Mouse (Mus musculus) ES-E14 (cell line): ENCODE data around the gene Socs3. TPM values are rescaled to one million over a fixed set of nuclear protein-coding genes. Genes with fewer than 3 reads are reported as not detected.

Source experiments
- DNase-seq: peaks from one replicate; pipeline ENCODE4 v3.0.0-alpha.2; 2013; ENCODE audit warnings: low read depth, low spot score
- H3K27ac ChIP-seq: 2 replicates; pipeline ENCODE4 v1.5.1; 2012; ENCODE audit warnings: low read depth, mild to moderate bottlenecking, low read length, moderate library complexity, mixed read lengths; ENCODE audit not compliant: poor library complexity, insufficient read depth, severe bottlenecking
- H3K36me3 ChIP-seq: 2 replicates; pipeline ENCODE4 v1.6.1; 2012; ENCODE audit warnings: mild to moderate bottlenecking, low read length, moderate library complexity, mixed read lengths; ENCODE audit not compliant: control insufficient read depth, poor library complexity, insufficient read depth, severe bottlenecking
- H3K4me1 ChIP-seq, 2 experiments: fragments of 150-350 bp in 1 of 2; sonication (generic) in 1 of 2; 2 replicates each; pipeline ENCODE4 v1.6.1; 2012; ENCODE audit warnings: low read length in 2 of 2, mild to moderate bottlenecking in 1 of 2, mixed read lengths in 1 of 2; ENCODE audit not compliant: control insufficient read depth in 2 of 2, insufficient read depth in 2 of 2, poor library complexity in 1 of 2
- H3K4me3 ChIP-seq, 2 experiments: fragments of 150-350 bp in 1 of 2; sonication (generic) in 1 of 2; 2 replicates each; pipeline ENCODE4 v1.5.1; 2012; ENCODE audit warnings: low read length in 2 of 2, low read depth in 1 of 2, mild to moderate bottlenecking in 1 of 2, mixed read lengths in 1 of 2; ENCODE audit not compliant: insufficient read depth in 1 of 2, poor library complexity in 1 of 2, severe bottlenecking in 1 of 2
- H3K9ac ChIP-seq: 2 replicates; pipeline ENCODE4 v1.6.1; 2012; ENCODE audit warnings: low read depth, mild to moderate bottlenecking, low read length, mixed read lengths; ENCODE audit not compliant: poor library complexity, insufficient read depth, severe bottlenecking
- H3K9me3 ChIP-seq: fragments of 150-350 bp; sonication (generic); 2 replicates; pipeline ENCODE4 v1.6.1; 2012; ENCODE audit warnings: low read depth, mild to moderate bottlenecking, low read length; ENCODE audit not compliant: control insufficient read depth, insufficient read depth
- CHD2 ChIP-seq: IDR thresholded peaks from 2 replicates; pipeline ENCODE4 v1.6.1; 2014; ENCODE audit warnings: mild to moderate bottlenecking, low read depth, low read length, inconsistent platforms
- HCFC1 ChIP-seq: IDR thresholded peaks from 2 replicates; pipeline ENCODE4 v1.6.1; 2012; ENCODE audit warnings: low read length, inconsistent platforms, borderline replicate concordance; ENCODE audit not compliant: insufficient read depth
- MAFK ChIP-seq: IDR thresholded peaks from 2 replicates; pipeline ENCODE4 v1.6.1; 2014; ENCODE audit warnings: mild to moderate bottlenecking, low read depth, low read length, inconsistent platforms; ENCODE audit not compliant: insufficient read depth
- ZC3H11A ChIP-seq: IDR thresholded peaks from 2 replicates; pipeline ENCODE4 v1.6.1; 2012; ENCODE audit warnings: low read depth, mild to moderate bottlenecking, inconsistent platforms, low read length, borderline replicate concordance
- ZNF384 ChIP-seq: IDR thresholded peaks from 2 replicates; pipeline ENCODE4 v1.6.1; 2012; ENCODE audit warnings: low read depth, low read length, inconsistent platforms
- in situ Hi-C, 2 experiments: fragments of 600-800 bp; cut with MboI; formaldehyde crosslinking; loops; one replicate each; pipeline ENCODE4 v1.15.1; 2025; ENCODE audit warnings: low sequenced_read_pairs in 2 of 2, inconsistent platforms in 1 of 2; ENCODE audit not compliant: unreplicated experiment in 2 of 2
- total RNA-seq: library from RNA; depleted of rRNA; stranded (reverse); fragments of 300-350 nt; gene quantifications from 2 replicates; pipeline ENCODE4 v1.2.3, GENCODE M21; 2012; rRNA removed

Socs3 gene
- total RNA-seq, result 69.8 and 78.6 TPM in 2 replicates

- peak within 1 kb of the TSS; percentile 89 for H3K27ac ChIP-seq
- no peak for TF ChIP-seq HCFC1
- TF ChIP-seq CHD2, result no peak
- TF ChIP-seq MAFK, result 0 out of 2 replicates have a peak, but pooled peaks have one; percentile 43
- peak; percentile 41; the same call in 1 of the 2 replicates for TF ChIP-seq ZC3H11A
- no peak for TF ChIP-seq ZNF384
- peaks cover 25 to 42% of the 10 kb centered on the region in 2 experiments for H3K4me1 ChIP-seq
- peak within 1 kb of the TSS; percentile 82 to 87 for H3K4me3 ChIP-seq
- peak; percentile 95 for DNase-seq
- no peaks in the 10 kb centered on the region for H3K9me3 ChIP-seq
- in situ Hi-C loops, result no loop called here
- peak within 1 kb of the TSS; percentile 90 for H3K9ac ChIP-seq
- peaks cover 27% of the 10 kb centered on the region for H3K36me3 ChIP-seq
These were observed at the start of gene Socs3 for GRCm38 (mm10) chr11:117969945-117970872. Socs3 (minus strand) TSS chr11:117970047.

GRCm38 (mm10) chr11:118018328-118018727, 48.5 kb upstream of the Socs3 start:
- in situ Hi-C loops, result no loop called here
- Histone ChIP-seq H3K27ac (no peak overlapping the region), H3K36me3 (peaks cover 37% of the 10 kb centered on the region), H3K4me1 (peaks cover 10 to 17% of the 10 kb centered on the region in 2 experiments; a peak in 3 of 4 replicates), H3K9me3 (no peaks in the 10 kb centered on the region), H3K4me3 (no peak overlapping the region), H3K9ac (no peak overlapping the region)
- TF ChIP-seq ZC3H11A, result peak; percentile 86; the same call in 1 of the 2 replicates
- no peak for TF ChIP-seq CHD2
- DNase-seq, result peak; percentile 51

- Histone ChIP-seq H3K4me3 (no peak overlapping the region), H3K9me3 (no peaks in the 10 kb centered on the region), H3K9ac (no peak overlapping the region), H3K4me1 (peaks cover 31 to 33% of the 10 kb centered on the region in 2 experiments), H3K36me3 (peaks cover 24% of the 10 kb centered on the region), H3K27ac (no peak overlapping the region)
- no peak for DNase-seq
- in situ Hi-C loops, result no loop called here
- TF ChIP-seq HCFC1, result no peak
These were observed 45.7 kb upstream of the Socs3 start for GRCm38 (mm10) chr11:118015381-118016145.

- no peak for TF ChIP-seq HCFC1
- TF ChIP-seq ZC3H11A, result no peak
- TF ChIP-seq CHD2, result no peak
- TF ChIP-seq MAFK, result no peak
- TF ChIP-seq ZNF384, result no peak
- in situ Hi-C loops, result no loop called here
- no peak for DNase-seq
- Histone ChIP-seq H3K4me1 (peaks cover 32 to 36% of the 10 kb centered on the region in 2 experiments), H3K4me3 (no peak overlapping the region; a peak in 1 of 4 replicates), H3K9me3 (no peaks in the 10 kb centered on the region), H3K27ac (no peak overlapping the region), H3K36me3 (peaks cover 17% of the 10 kb centered on the region), H3K9ac (no peak overlapping the region; the same call in 1 of the 2 replicates)
These were observed 44.6 kb upstream of the Socs3 start for GRCm38 (mm10) chr11:118014391-118014995.
